Mouse (Mus musculus) testis, adult 2 months (tissue): Measurements from ENCODE around the gene Clic1.

Experiments
- CTCF ChIP-seq: fragments of 200-500 bp; IDR thresholded peaks from 2 replicates; pipeline ENCODE4 v1.5.1; 2012; ENCODE audit warnings: low read depth, mild to moderate bottlenecking, inconsistent platforms, low read length, moderate library complexity; ENCODE audit not compliant: control insufficient read depth, insufficient read depth, insufficient replicate concordance
- POLR2A ChIP-seq: fragments of 200-500 bp; IDR thresholded peaks from 2 replicates; pipeline ENCODE4 v1.6.1; 2012; ENCODE audit warnings: low read depth, mild to moderate bottlenecking, inconsistent platforms, low read length, moderate library complexity; ENCODE audit not compliant: control insufficient read depth

GRCm38 (mm10) chr17:35003022-35003838 is 46.5 kb upstream of the Clic1 start:
- TF ChIP-seq CTCF (no peak), POLR2A (no peak)
